Mouse (Mus musculus) frontal cortex, adult 2 months (tissue): ENCODE data around the gene Gm28041. TPM values are rescaled to one million over a fixed set of nuclear protein-coding genes. Genes with fewer than 3 reads are reported as not detected.
"Not testable (repeated sequence)": the region's sequence is repeated elsewhere in the genome, so short reads cannot be mapped to it uniquely, and the experiment has no call there.

Experiments used
- DNase-seq, 2 experiments: peaks; one replicate each; pipeline ENCODE4 v3.0.0; 2022; ENCODE audit warnings: low spot score in 1 of 2; ENCODE audit errors: extremely low spot score in 1 of 2
- polyA plus RNA-seq: library from polyadenylated mRNA; depleted of rRNA; stranded (reverse); fragments of >200 nt; gene quantifications from 2 replicates; pipeline ENCODE4 v1.2.3, GENCODE M21; 2012; rRNA removed

Gm28041 gene
- 0.38 TPM in 1 of 2 replicates, not detected in the other for polyA plus RNA-seq

- peak; percentile 13 to 66 for DNase-seq
Observed at GRCm38 (mm10) chr13:67375050-67375911, at the start of gene Gm28041, which contains the start of gene Zfp456. TSS of gene Gm28041 (minus strand) at chr13:67375733. TSS of gene Zfp456 (minus strand) at chr13:67375810.

- not testable (repeated sequence) for DNase-seq
Observed at GRCm38 (mm10) chr13:67422532-67422931, 47.0 kb upstream of the Gm28041 start.

GRCm38 (mm10) chr13:67421207-67421857, 45.8 kb upstream of the Gm28041 start, which contains the start of gene Zfp459:
TSS of gene Zfp459 (minus strand) at chr13:67421418.
- DNase-seq = peak; percentile 8 to 43

GRCm38 (mm10) chr13:67420558-67421206, 45.1 kb upstream of the Gm28041 start:
- no peak for DNase-seq

GRCm38 (mm10) chr13:67416811-67417210, 41.3 kb upstream of the Gm28041 start:
- no peak for DNase-seq

- DNase-seq = no peak
Observed at GRCm38 (mm10) chr13:67415759-67416158, 40.2 kb upstream of the Gm28041 start.

- DNase-seq = not testable (repeated sequence)
Observed at GRCm38 (mm10) chr13:67413634-67414033, 38.1 kb upstream of the Gm28041 start.

GRCm38 (mm10) chr13:67399183-67399903, 23.8 kb upstream of the Gm28041 start, which contains the start of gene Zfp429:
TSS of gene Zfp429 (minus strand) at chr13:67399819.
- DNase-seq = peak; percentile 41 to 80

GRCm38 (mm10) chr13:67376255-67376654, 722 bp upstream of the Gm28041 start:
- DNase-seq = not testable (repeated sequence)

- DNase-seq = peak; percentile 89 to 95
Observed at GRCm38 (mm10) chr13:67360131-67360744, 15.3 kb downstream of the Gm28041 start, which contains the start of the genes Gm28044 and Zfp953. TSS of gene Gm28044 (minus strand) at chr13:67360536. TSS of gene Zfp953 (minus strand) at chr13:67360605.

- DNase-seq = no peak
Observed at GRCm38 (mm10) chr13:67351854-67352253, 23.7 kb downstream of the Gm28041 start.

GRCm38 (mm10) chr13:67343422-67343821, 32.1 kb downstream of the Gm28041 start:
- DNase-seq = no peak

GRCm38 (mm10) chr13:67332877-67333276, 42.7 kb downstream of the Gm28041 start:
- DNase-seq = no peak

- DNase-seq = peak; percentile 81 to 89
Observed at GRCm38 (mm10) chr13:67332019-67332724, 43.4 kb downstream of the Gm28041 start, which contains the start of gene Zfp595. TSS of gene Zfp595 (minus strand) at chr13:67332570.

GRCm38 (mm10) chr13:67306718-67307117, 68.8 kb downstream of the Gm28041 start:
- DNase-seq = peak in 1 of 2 experiments; percentile 10

- DNase-seq = peak; percentile 94 to 96
Observed at GRCm38 (mm10) chr13:67305822-67306672, 69.5 kb downstream of the Gm28041 start, which contains the start of gene Zfp457. TSS of gene Zfp457 (minus strand) at chr13:67306485.
